Mouse (Mus musculus) liver, embryonic 11.5 days (tissue): ENCODE data around the gene Aebp2. TPM values are rescaled to one million over a fixed set of nuclear protein-coding genes. Genes with fewer than 3 reads are reported as not detected.
A peak's percentile ranks its signal among the peaks of the same experiment; 100 is the strongest.

Source experiments
- ATAC-seq: fragments of 200-750 bp; cut with Nextera tagmentation; replicated peaks from 2 replicates; pipeline ENCODE4 v1.8.0; 2017; ENCODE audit warnings: moderate number of reproducible peaks, mild to moderate bottlenecking, moderate TSS enrichment, moderate library complexity; ENCODE audit not compliant: low FRiP score
- DNase-seq: peaks from one replicate; pipeline ENCODE4 v3.0.0-alpha.2; 2017; ENCODE audit warnings: low spot score
- H3K27ac ChIP-seq: fragments of 300-500 bp; sonication (generic); 2 replicates; pipeline ENCODE4 v1.5.1; 2014; ENCODE audit warnings: mild to moderate bottlenecking, low read depth, low read length, control low read depth
- H3K27me3 ChIP-seq: fragments of 300-500 bp; sonication (generic); replicated peaks from 2 replicates; pipeline ENCODE4 v1.6.1; 2014; ENCODE audit warnings: low read length, mixed read lengths; ENCODE audit not compliant: control insufficient read depth, insufficient read depth
- H3K36me3 ChIP-seq: fragments of 300-500 bp; sonication (generic); 2 replicates; pipeline ENCODE4 v1.6.1; 2014; ENCODE audit warnings: mild to moderate bottlenecking, low read length, moderate library complexity, mixed read lengths; ENCODE audit not compliant: control insufficient read depth, insufficient read depth
- H3K4me1 ChIP-seq: fragments of 300-500 bp; sonication (generic); replicated peaks from 2 replicates; pipeline ENCODE4 v1.6.1; 2014; ENCODE audit warnings: low read length, mixed read lengths; ENCODE audit not compliant: control insufficient read depth, insufficient read depth
- H3K4me2 ChIP-seq: fragments of 300-500 bp; sonication (generic); 2 replicates; pipeline ENCODE4 v1.6.1; 2014; ENCODE audit warnings: mild to moderate bottlenecking, control low read depth, moderate library complexity
- H3K4me3 ChIP-seq: fragments of 300-500 bp; sonication (generic); 2 replicates; pipeline ENCODE4 v1.5.1; 2014; ENCODE audit warnings: low read depth, low read length, control low read depth
- H3K9ac ChIP-seq: fragments of 300-500 bp; sonication (generic); 2 replicates; pipeline ENCODE4 v1.6.1; 2014; ENCODE audit warnings: low read depth, low read length, control low read depth
- H3K9me3 ChIP-seq: fragments of 300-500 bp; sonication (generic); 2 replicates; pipeline ENCODE4 v1.6.1; 2016; ENCODE audit warnings: low read length, inconsistent platforms, mixed read lengths; ENCODE audit not compliant: control insufficient read depth
- WGBS: fragments of 180-500 bp; shearing (Covaris S2); extraction: QIAGEN DNeasy Blood & Tissue Kit; methylation state at CpG from one replicate; pipeline ENCODE4 v1.1.7; 2014; 5-methylcytosine and 5-hydroxymethylcytosine counted together
- polyA plus RNA-seq: library from polyadenylated mRNA; unstranded; fragments of >200 nt; fragmentation: Nextera tagmentation; extraction: Ambion mirVana; gene quantifications from 2 replicates; pipeline ENCODE4 v1.2.1, GENCODE M21; 2014

The Aebp2 gene
- polyA plus RNA-seq, 1 experiment from 2014 or later = 10.5 TPM

DNA sequence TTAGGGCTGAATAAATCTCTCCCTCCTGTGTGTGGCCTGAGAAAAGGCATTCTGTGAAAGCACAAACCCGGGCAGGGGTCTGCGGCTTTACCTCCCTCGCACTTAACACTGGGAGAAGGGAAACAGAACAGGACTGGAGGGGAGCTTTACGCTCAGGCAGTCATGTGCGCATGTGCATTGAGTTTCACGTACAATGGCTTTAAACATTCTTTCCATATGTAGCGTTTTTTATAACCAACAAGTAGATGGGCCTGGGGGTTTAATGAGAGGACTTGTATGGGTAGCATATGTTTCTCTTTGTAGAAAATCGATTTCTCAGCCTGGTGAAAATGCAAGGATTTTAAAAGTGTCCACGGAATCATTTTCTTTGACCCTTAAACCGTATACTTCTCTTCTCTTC is 82.7 kb downstream of the Aebp2 start:
- H3K4me1 ChIP-seq = no peaks in the 10 kb centered on the region
- H3K4me3 ChIP-seq = no peak overlapping the region
- no peaks in the 10 kb centered on the region for H3K9me3 ChIP-seq
- no peak overlapping the region for H3K27ac ChIP-seq
- no peaks in the 10 kb centered on the region for H3K36me3 ChIP-seq
- H3K4me2 ChIP-seq = no peak overlapping the region
- H3K27me3 ChIP-seq = no peaks in the 10 kb centered on the region
- 85% methylated on average over 10 of the region's 10 CpGs for WGBS
- ATAC-seq = no peak
- DNase-seq = no peak
- no peak overlapping the region for H3K9ac ChIP-seq

DNA sequence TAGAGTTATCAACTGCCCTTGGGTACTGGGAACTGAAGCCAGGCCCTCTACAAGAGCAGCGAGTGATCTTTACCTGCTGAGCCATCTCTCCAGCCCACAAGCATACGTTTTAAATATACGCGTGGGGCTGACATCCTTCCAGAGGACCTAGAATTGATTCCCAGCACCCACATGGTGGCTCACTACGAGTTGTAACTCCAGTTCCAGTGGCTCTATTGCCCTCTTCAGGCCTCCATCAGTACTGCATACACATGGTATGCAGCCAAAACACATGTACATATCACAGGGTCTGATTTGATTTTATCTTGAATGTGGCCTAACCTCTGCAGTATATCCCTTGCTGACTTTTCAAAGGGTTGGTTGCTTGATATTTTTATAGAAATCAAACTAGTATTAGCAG is 83.6 kb downstream of the Aebp2 start:
- DNase-seq (no peak), ATAC-seq (no peak)
- Histone ChIP-seq H3K27ac (no peak overlapping the region), H3K4me1 (no peaks in the 10 kb centered on the region), H3K9ac (no peak overlapping the region), H3K27me3 (no peaks in the 10 kb centered on the region), H3K36me3 (no peaks in the 10 kb centered on the region), H3K4me3 (no peak overlapping the region), H3K9me3 (no peaks in the 10 kb centered on the region), H3K4me2 (no peak overlapping the region)
- 95% methylated on average over 5 of the region's 5 CpGs for WGBS

DNA sequence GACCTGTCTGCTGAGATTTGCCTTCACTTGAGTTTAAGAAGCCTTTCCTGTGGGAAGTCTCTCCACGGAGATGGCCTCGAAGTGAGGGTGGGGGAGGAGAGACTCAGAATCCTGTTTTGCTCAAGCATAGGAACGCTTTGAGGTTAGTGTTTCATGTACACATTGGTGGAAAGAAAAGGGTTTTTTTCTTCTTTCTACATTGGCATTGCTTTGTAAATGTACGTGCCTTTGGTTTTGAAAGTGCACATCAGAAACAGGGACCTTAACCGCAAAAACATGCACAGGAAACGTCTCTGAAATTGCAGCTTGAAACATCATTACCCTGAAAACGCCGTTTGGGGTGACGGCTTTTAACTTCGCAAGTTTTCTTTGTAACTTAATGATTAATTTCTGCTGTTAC is 85.6 kb downstream of the Aebp2 start:
- no peaks in the 10 kb centered on the region for H3K36me3 ChIP-seq
- H3K9me3 ChIP-seq = no peaks in the 10 kb centered on the region
- DNase-seq (no peak), ATAC-seq (no peak)
- H3K4me3 ChIP-seq = no peak overlapping the region
- H3K4me2 ChIP-seq = no peak overlapping the region
- H3K4me1 ChIP-seq = no peaks in the 10 kb centered on the region
- 69% methylated on average over 10 of the region's 10 CpGs for WGBS
- H3K27ac ChIP-seq = no peak overlapping the region
- H3K27me3 ChIP-seq = no peaks in the 10 kb centered on the region
- no peak overlapping the region for H3K9ac ChIP-seq

DNA sequence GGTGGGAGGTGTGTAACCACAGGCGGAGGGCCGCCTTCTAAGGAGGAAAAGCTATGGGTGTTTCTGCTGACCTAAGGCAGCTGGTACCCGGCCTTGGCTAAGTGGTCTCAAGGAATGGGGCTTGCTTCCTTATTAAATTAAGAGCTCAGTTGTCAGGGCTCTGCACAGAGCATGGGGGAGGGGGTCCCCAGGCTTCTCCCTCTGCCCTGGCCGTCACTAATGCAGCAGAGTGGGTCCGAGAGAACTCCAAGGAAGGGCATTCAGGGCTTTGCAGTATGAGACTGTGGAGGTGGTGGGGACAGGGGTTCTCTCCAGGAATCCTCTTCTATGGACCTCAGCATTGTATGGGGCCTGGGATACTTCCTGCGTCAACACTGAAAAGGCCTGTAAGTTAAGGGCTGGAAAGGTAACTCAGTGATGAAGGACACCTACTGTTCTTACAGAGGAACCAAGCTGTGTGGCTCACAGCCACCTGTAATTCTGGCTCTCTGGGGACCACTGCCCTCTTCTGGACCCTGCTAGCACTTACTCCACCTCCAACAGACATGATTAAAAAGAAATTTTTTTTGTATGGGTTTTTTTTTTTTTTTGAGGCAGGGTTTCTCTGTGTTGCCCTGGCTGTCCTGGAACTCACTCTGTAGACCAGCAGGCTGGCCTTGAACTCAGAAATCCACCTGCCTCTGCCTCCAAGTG is 87.1 kb downstream of the Aebp2 start:
- 72% methylated on average over 6 of the region's 6 CpGs for WGBS
- Histone ChIP-seq H3K4me3 (no peak overlapping the region), H3K36me3 (no peaks in the 10 kb centered on the region), H3K27me3 (no peaks in the 10 kb centered on the region; the same call in 1 of the 2 replicates), H3K4me2 (no peak overlapping the region), H3K4me1 (no peaks in the 10 kb centered on the region), H3K9ac (no peak overlapping the region), H3K27ac (no peak overlapping the region), H3K9me3 (no peaks in the 10 kb centered on the region)
- DNase-seq (no peak), ATAC-seq (no peak)

DNA sequence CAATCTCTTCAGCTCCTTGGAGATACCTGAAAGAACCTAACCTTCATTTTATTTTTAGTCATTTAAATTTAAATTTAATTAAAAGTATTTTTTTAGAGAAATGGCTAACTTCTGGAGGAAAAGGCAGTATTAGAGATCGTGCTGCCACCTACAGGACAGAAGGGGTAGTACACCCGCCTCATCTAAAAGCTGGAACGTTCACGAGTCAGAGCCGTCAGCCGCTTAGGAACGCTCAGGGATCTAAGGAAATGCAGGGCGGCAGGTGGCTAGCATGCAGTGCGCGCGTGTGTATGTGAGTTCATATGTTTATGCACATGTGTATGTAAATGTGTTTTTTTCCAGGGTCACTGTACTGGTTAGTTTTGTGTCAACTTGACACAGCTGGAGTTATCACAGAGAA is 90.3 kb downstream of the Aebp2 start:
- Histone ChIP-seq H3K9ac (no peak overlapping the region), H3K9me3 (no peaks in the 10 kb centered on the region), H3K4me2 (no peak overlapping the region), H3K36me3 (no peaks in the 10 kb centered on the region), H3K4me1 (no peaks in the 10 kb centered on the region), H3K4me3 (no peak overlapping the region), H3K27ac (no peak overlapping the region), H3K27me3 (no peaks in the 10 kb centered on the region; the same call in 1 of the 2 replicates)
- DNase-seq (peak; percentile 47), ATAC-seq (no peak)
- WGBS = 4% methylated on average over 11 of the region's 11 CpGs

DNA sequence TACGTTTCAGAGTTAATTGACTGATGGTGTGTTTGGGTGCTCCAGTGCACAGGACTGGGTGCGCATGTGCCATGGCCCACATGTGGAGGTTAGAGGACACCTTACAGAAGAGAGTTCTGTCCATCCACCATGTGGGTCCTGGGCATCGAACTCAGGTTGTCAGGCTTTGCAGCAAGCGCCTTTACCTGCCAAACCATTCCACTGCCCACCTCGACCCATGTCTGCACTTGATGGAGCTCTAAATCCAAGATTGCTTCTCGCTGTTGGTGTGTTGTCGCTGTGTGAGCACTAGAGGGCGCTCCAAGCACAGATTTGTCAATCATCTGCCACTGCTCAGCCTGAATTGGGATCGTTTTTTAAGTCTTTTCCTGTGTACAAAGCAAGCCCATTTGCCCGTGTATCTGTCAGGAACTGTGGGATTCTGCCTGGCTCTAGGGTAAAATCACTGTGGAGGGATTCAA is 92.5 kb downstream of the Aebp2 start:
- ATAC-seq (peak; percentile 50), DNase-seq (peak; percentile 49)
- H3K9me3 ChIP-seq = peaks cover under 1% of the 10 kb centered on the region; the same call in 1 of the 2 replicates
- no peaks in the 10 kb centered on the region; the same call in 1 of the 2 replicates for H3K27me3 ChIP-seq
- H3K36me3 ChIP-seq = no peaks in the 10 kb centered on the region
- WGBS = 22% methylated on average over 10 of the region's 10 CpGs
- H3K4me2 ChIP-seq = no peak overlapping the region
- no peak overlapping the region for H3K27ac ChIP-seq
- H3K9ac ChIP-seq = no peak overlapping the region
- H3K4me3 ChIP-seq = no peak overlapping the region
- no peaks in the 10 kb centered on the region for H3K4me1 ChIP-seq

DNA sequence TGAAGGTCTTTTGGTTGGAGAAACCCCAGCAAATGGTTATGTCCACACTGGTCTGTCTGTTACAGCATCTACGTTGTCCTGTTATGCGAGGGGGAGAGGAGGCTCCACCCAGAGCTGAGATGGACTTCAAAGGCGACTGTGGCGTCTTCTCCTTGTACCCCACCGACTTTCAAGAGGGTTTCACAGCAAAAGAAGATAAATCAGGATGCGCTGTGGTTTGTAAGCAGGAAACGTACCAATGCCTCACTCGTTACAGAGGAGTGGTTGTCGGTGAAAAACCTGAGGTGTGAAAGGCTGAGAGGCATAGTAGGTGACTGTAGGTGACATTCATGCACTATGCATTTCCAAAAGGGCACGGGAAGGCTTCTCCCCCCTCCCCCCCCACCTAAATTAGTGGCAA is 99.6 kb downstream of the Aebp2 start:
- H3K4me1 ChIP-seq = no peaks in the 10 kb centered on the region
- no peak for ATAC-seq
- H3K27ac ChIP-seq = no peak overlapping the region
- no peaks in the 10 kb centered on the region for H3K27me3 ChIP-seq
- H3K4me3 ChIP-seq = no peak overlapping the region
- no peak for DNase-seq
- H3K9ac ChIP-seq = no peak overlapping the region
- 60% methylated on average over 10 of the region's 10 CpGs for WGBS
- no peak overlapping the region for H3K4me2 ChIP-seq
- H3K36me3 ChIP-seq = no peaks in the 10 kb centered on the region
- H3K9me3 ChIP-seq = peaks cover 2% of the 10 kb centered on the region; the same call in 1 of the 2 replicates

Other genes starting within 250 kb of the Aebp2 start
- 28.6 and 30.7 TPM in 2 replicates for gene Plekha5, start 198.6 kb upstream of the Aebp2 start, polyA plus RNA-seq
- not detected in 2 replicates for gene Gm11077, start 106.6 kb downstream of the Aebp2 start, polyA plus RNA-seq